Mouse (Mus musculus) CH12.LX (cell line): ENCODE data around the gene Itpr2. TPM values are rescaled to one million over a fixed set of nuclear protein-coding genes. Genes with fewer than 3 reads are reported as not detected.

Source experiments
- DNase-seq: peaks from one replicate; pipeline ENCODE4 v3.0.0-alpha.2; 2013; ENCODE audit errors: extremely low read depth
- H3K27ac ChIP-seq: 2 replicates; pipeline ENCODE4 v1.5.1; 2012; ENCODE audit warnings: low read depth, mild to moderate bottlenecking, control low read depth, moderate library complexity; ENCODE audit not compliant: insufficient read depth
- H3K27me3 ChIP-seq: replicated peaks from 2 replicates; pipeline ENCODE3; 2012; ENCODE audit warnings: inconsistent platforms
- H3K36me3 ChIP-seq, 2 experiments: replicated peaks in 1 of 2; 2 replicates each; pipeline versions ENCODE3 to v1.6.1; 2012; ENCODE audit warnings: inconsistent platforms in 1 of 2, low read length in 1 of 2, mild to moderate bottlenecking in 1 of 2, mixed read lengths in 1 of 2, moderate library complexity in 1 of 2; ENCODE audit not compliant: control insufficient read depth in 1 of 2, insufficient read depth in 1 of 2
- H3K4me1 ChIP-seq, 2 experiments: 2 replicates each; pipeline ENCODE4 v1.6.1; 2012; ENCODE audit warnings: inconsistent platforms in 1 of 2, moderate library complexity in 1 of 2; ENCODE audit not compliant: insufficient read depth in 2 of 2, control insufficient read depth in 1 of 2
- H3K4me2 ChIP-seq: 2 replicates; pipeline ENCODE4 v1.6.1; 2012; ENCODE audit warnings: low read depth, mild to moderate bottlenecking, control low read depth; ENCODE audit not compliant: poor library complexity, insufficient read depth, severe bottlenecking
- H3K4me3 ChIP-seq, 3 experiments: fragments of 150-350 bp in 1 of 3; sonication (generic) in 1 of 3; replicated peaks in 1 of 3; 2 replicates each; pipeline versions ENCODE3 to v1.5.1; 2011 to 2012; ENCODE audit warnings: low read depth in 2 of 3, low read length in 2 of 3, mild to moderate bottlenecking in 2 of 3, moderate library complexity in 2 of 3, control low read depth in 1 of 3, improper control_type of control experiment in 1 of 3, inconsistent platforms in 1 of 3, mixed read lengths in 1 of 3; ENCODE audit not compliant: poor library complexity in 1 of 3
- H3K79me2 ChIP-seq: replicated peaks from 2 replicates; pipeline ENCODE4 v1.6.1; 2012; ENCODE audit warnings: mild to moderate bottlenecking, moderate library complexity; ENCODE audit not compliant: control insufficient read depth, poor library complexity, insufficient read depth, severe bottlenecking; ENCODE audit errors: extremely low read depth
- H3K9ac ChIP-seq: 2 replicates; pipeline ENCODE4 v1.6.1; 2012; ENCODE audit warnings: low read depth, mild to moderate bottlenecking, control low read depth, moderate library complexity; ENCODE audit not compliant: insufficient read depth
- H3K9me3 ChIP-seq: replicated peaks from 2 replicates; pipeline ENCODE3; 2012; ENCODE audit warnings: low read length, inconsistent platforms, mixed read lengths
- BHLHE40 ChIP-seq: IDR thresholded peaks from 2 replicates; pipeline ENCODE4 v1.6.1; 2011; ENCODE audit warnings: mild to moderate bottlenecking, low read depth, low read length, improper control_type of control experiment
- CHD1 ChIP-seq: IDR thresholded peaks from 2 replicates; pipeline ENCODE4 v1.6.1; 2012; ENCODE audit warnings: low read depth, low read length, improper control_type of control experiment, inconsistent platforms
- CTCF ChIP-seq, 2 experiments: IDR thresholded peaks in 1 of 2; conservative IDR thresholded peaks in 1 of 2; 2 replicates each; pipeline ENCODE4 v1.5.1; 2011 to 2012; ENCODE audit warnings: low read depth in 2 of 2, low read length in 2 of 2, improper control_type of control experiment in 1 of 2, inconsistent platforms in 1 of 2, mild to moderate bottlenecking in 1 of 2, moderate library complexity in 1 of 2
- E2F4 ChIP-seq: IDR thresholded peaks from 2 replicates; pipeline ENCODE4 v1.6.1; 2011; ENCODE audit warnings: low read depth, low read length, improper control_type of control experiment; ENCODE audit not compliant: insufficient replicate concordance
- EP300 ChIP-seq: IDR thresholded peaks from 2 replicates; pipeline ENCODE4 v1.6.1; 2011; ENCODE audit warnings: low read length, improper control_type of control experiment
- ETS1 ChIP-seq: conservative IDR thresholded peaks from 2 replicates; pipeline ENCODE4 v1.6.1; 2012; ENCODE audit warnings: low read depth, mild to moderate bottlenecking, inconsistent platforms, low read length, improper control_type of control experiment, moderate library complexity
- IRF4 ChIP-seq: IDR thresholded peaks from 2 replicates; pipeline ENCODE4 v1.6.1; 2014; ENCODE audit warnings: low read depth, mild to moderate bottlenecking, inconsistent platforms, low read length, improper control_type of control experiment
- JUN ChIP-seq: IDR thresholded peaks from 2 replicates; pipeline ENCODE4 v1.6.1; 2011; ENCODE audit warnings: low read depth, mild to moderate bottlenecking, low read length, improper control_type of control experiment, moderate library complexity; ENCODE audit not compliant: insufficient read depth
- MAZ ChIP-seq: IDR thresholded peaks from 2 replicates; pipeline ENCODE4 v1.6.1; 2012; ENCODE audit warnings: low read depth, mild to moderate bottlenecking, inconsistent platforms, low read length, improper control_type of control experiment, moderate library complexity
- MEF2A ChIP-seq: IDR thresholded peaks from 2 replicates; pipeline ENCODE4 v1.6.1; 2014; ENCODE audit warnings: low read depth, mild to moderate bottlenecking, inconsistent platforms, low read length, improper control_type of control experiment, borderline replicate concordance
- MYC ChIP-seq: IDR thresholded peaks from 2 replicates; pipeline ENCODE4 v1.6.1; 2011; ENCODE audit warnings: low read depth, mild to moderate bottlenecking, improper control_type of control experiment, low read length
- POLR2A ChIP-seq: IDR thresholded peaks from 2 replicates; pipeline ENCODE4 v1.6.1; 2011; ENCODE audit warnings: low read depth, mild to moderate bottlenecking, improper control_type of control experiment, low read length
- RAD21 ChIP-seq: IDR thresholded peaks from 2 replicates; pipeline ENCODE4 v1.6.1; 2011; ENCODE audit warnings: low read depth, mild to moderate bottlenecking, low read length, improper control_type of control experiment, moderate library complexity
- SMC3 ChIP-seq: IDR thresholded peaks from 2 replicates; pipeline ENCODE4 v1.6.1; 2011; ENCODE audit warnings: low read depth, low read length, improper control_type of control experiment
- TCF12 ChIP-seq: IDR thresholded peaks from 2 replicates; pipeline ENCODE4 v1.6.1; 2014; ENCODE audit warnings: low read depth, mild to moderate bottlenecking, inconsistent platforms, low read length, improper control_type of control experiment
- UBTF ChIP-seq: IDR thresholded peaks from 2 replicates; pipeline ENCODE4 v1.6.1; 2012; ENCODE audit warnings: low read depth, mild to moderate bottlenecking, inconsistent platforms, low read length, improper control_type of control experiment, moderate library complexity
- ZNF384 ChIP-seq: IDR thresholded peaks from 2 replicates; pipeline ENCODE4 v1.6.1; 2012; ENCODE audit warnings: low read depth, low read length, improper control_type of control experiment, inconsistent platforms
- dilution Hi-C: fragments of 300-500 bp; cut with MboI; formaldehyde crosslinking; loops from 2 replicates; pipeline ENCODE4 v1.14.3; 2020; ENCODE audit warnings: low sequenced_read_pairs; ENCODE audit not compliant: extremely low pct_unique_long_range_greater_than_20kb, extremely low pct_ligation_motif_present
- in situ Hi-C: fragments of 300-500 bp; cut with MboI; formaldehyde crosslinking; loops from 3 replicates; pipeline ENCODE4 v1.14.3; 2019; ENCODE audit warnings: low sequenced_read_pairs, low pct_ligation_motif_present, low pct_unique_long_range_greater_than_20kb, mixed read lengths
- polyA plus RNA-seq: library from polyadenylated mRNA; unstranded; fragments of >175 nt; gene quantifications from 2 replicates; pipeline ENCODE4 v1.2.1, GENCODE M21; 2012; ENCODE audit warnings: low read depth; ENCODE audit not compliant: insufficient read length
- total RNA-seq, 2 experiments: library from RNA; depleted of rRNA; stranded (reverse); fragments of 300-350 nt in 1 of 2; fragments of >200 nt in 1 of 2; gene quantifications; 2 replicates each; pipeline ENCODE4 v1.2.3; 2012 to 2014

Itpr2 gene
- total and polyA plus RNA-seq, 3 experiments, result 3.5 to 8.9 (median 4.4) TPM

DNA sequence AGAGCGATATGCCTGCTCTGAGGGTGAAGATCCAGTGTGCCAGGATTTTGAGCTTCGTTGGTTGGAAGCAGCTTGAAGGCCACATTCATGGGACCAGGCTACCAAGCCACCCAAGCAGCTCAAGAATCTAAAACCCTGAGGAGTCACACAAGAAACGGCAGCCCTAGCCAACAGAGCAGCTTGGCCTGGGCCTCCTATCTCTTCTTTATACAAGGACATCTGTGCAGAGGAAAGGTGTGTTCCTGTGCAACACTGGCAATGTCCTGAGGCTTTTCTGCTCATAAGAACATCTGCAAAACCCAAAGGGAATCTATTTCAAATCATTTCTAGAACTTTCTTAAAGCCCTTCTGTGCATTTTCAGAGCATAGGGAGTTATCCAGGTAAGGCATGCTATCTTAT is 274.0 kb downstream of the Itpr2 start:
- dilution Hi-C loops (no loop called here), in situ Hi-C loops (no loop called here)
- Histone ChIP-seq H3K4me1 (peaks cover 2 to 18% of the 10 kb centered on the region in 2 experiments; a peak in 2 of 4 replicates), H3K79me2 (no peaks in the 10 kb centered on the region), H3K27me3 (no peaks in the 10 kb centered on the region), H3K36me3 (peaks cover 0 to 19% of the 10 kb centered on the region in 2 experiments), H3K9me3 (no peaks in the 10 kb centered on the region), H3K4me2 (no peak overlapping the region), H3K9ac (no peak overlapping the region), H3K4me3 (no peak overlapping the region), H3K27ac (no peak overlapping the region)
- no peak for TF ChIP-seq CTCF (conservative IDR thresholded peaks at IDR 0.05 in 1 of 2, IDR thresholded peaks at IDR 0.05 in 1 of 2; ENCODE audit: low read depth in 2 of 2, low read length in 2 of 2)
- DNase-seq, result no peak

- H3K9me3 ChIP-seq, result no peaks in the 10 kb centered on the region
- peaks cover 15 to 41% of the 10 kb centered on the region in 2 experiments for H3K4me1 ChIP-seq
- in situ Hi-C loops (no loop called here), dilution Hi-C loops (no loop called here)
- peak; percentile 41 for TF ChIP-seq JUN
- peak; percentile 37; the same call in 1 of the 2 replicates for TF ChIP-seq TCF12
- peak; percentile 78 for TF ChIP-seq IRF4
- 0 out of 2 replicates have a peak, but pooled peaks have one; percentile 9 for TF ChIP-seq POLR2A
- TF ChIP-seq SMC3, result peak; percentile 69
- peak; percentile 69 for TF ChIP-seq RAD21
- TF ChIP-seq UBTF, result no peak
- peak; percentile 26; the same call in 1 of the 2 replicates for TF ChIP-seq EP300
- peak; percentile 74 for TF ChIP-seq BHLHE40
- TF ChIP-seq MYC, result no peak
- TF ChIP-seq CTCF (conservative IDR thresholded peaks at IDR 0.05 in 1 of 2, IDR thresholded peaks at IDR 0.05 in 1 of 2; ENCODE audit: low read depth in 2 of 2, low read length in 2 of 2), result peak in 1 of 2 experiments; percentile 70; a peak in 2 of 4 replicates
- no peak for TF ChIP-seq E2F4
- TF ChIP-seq ETS1, result peak; percentile 80
- no peak for TF ChIP-seq MAZ
- TF ChIP-seq MEF2A, result peak; percentile 98
- no peak for TF ChIP-seq CHD1
- TF ChIP-seq ZNF384, result peak; percentile 51; the same call in 1 of the 2 replicates
- peak overlapping the region; percentile 96 for H3K27ac ChIP-seq
- H3K36me3 ChIP-seq, result peaks cover 0 to 4% of the 10 kb centered on the region in 2 experiments
- DNase-seq, result peak; percentile 77
- peak overlapping the region in 1 of 3 experiments; percentile 15 for H3K4me3 ChIP-seq
- no peaks in the 10 kb centered on the region for H3K79me2 ChIP-seq
- H3K27me3 ChIP-seq, result no peaks in the 10 kb centered on the region
- H3K4me2 ChIP-seq, result peak overlapping the region; percentile 70
- H3K9ac ChIP-seq, result peak overlapping the region; percentile 67; the same call in 1 of the 2 replicates
These were observed 279.5 kb downstream of the Itpr2 start for GRCm38 (mm10) chr6:146222403-146223063.
